ENCODE assay signal across 10 mouse cellular contexts in the genomic region with DNA sequence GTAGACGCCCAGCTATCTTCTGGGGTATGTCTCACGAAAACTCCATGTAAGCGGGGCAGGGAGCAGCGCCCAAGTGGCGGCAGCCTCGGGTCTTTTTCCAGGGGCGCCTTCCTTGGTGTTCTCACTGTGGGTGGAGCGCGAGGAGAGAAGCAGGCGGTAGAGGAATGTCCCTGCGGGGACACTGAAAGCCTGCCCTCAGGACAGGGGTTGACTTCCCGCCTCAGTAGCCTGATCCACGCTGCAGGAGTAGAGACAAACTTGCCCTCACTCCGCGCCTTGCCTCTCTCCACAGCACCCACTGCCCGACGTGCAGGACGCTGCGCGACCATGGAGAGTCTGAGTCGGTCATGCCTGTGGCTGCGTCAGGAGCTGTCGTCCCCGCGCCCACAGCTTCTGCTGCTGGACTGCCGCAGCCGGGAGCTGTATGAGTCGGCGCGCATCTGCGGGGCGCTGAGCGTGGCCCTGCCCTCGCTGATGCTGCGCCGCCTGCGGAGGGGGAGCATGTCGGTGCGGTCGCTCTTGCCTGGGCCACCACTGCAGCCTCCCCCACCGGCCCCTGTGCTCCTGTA. TPM values are rescaled to one million over a fixed set of nuclear protein-coding genes. Genes with fewer than 3 reads are reported as not detected.
DNase-seq lines count a peak whose midpoint lies in the region; ATAC-seq and TF ChIP-seq lines count a peak whose summit lies in the region.
"Had no signal": no experiment of that assay in that cellular context is flagged by ENCODE, and none has a peak within 500 bp of the region (broad histone marks: within the 10 kb centered on the region; RNA-seq: fewer than 3 reads in every experiment).

No protein-coding gene starts in this region.

- H3K27ac ChIP-seq in heart, embryonic 16.5 days (ENCODE audit: low read length): no peak overlapping the region
- no peak overlapping the region for H3K27ac ChIP-seq in cortical plate, adult 2 months (ENCODE audit: insufficient read depth, low read length)
- H3K27ac ChIP-seq in hindbrain, embryonic 16.5 days (ENCODE audit: low read depth, low read length): no peak overlapping the region
- no peak overlapping the region for H3K27ac ChIP-seq in midbrain, embryonic 16.5 days (ENCODE audit: low read length)
- H3K27ac ChIP-seq: macrophage had no signal

- WGBS in heart, embryonic 16.5 days: 10% methylated on average over 40 of the region's 41 CpGs
- WGBS in hindbrain, embryonic 16.5 days: 19% methylated on average over 34 of the region's 41 CpGs
- 16% methylated on average over 26 of the region's 41 CpGs for WGBS in midbrain, embryonic 16.5 days

- no peaks in the 10 kb centered on the region for H3K9me3 ChIP-seq in heart, embryonic 16.5 days (replicated peaks; ENCODE audit: control insufficient read depth, low read length)
- H3K9me3 ChIP-seq in hindbrain, embryonic 16.5 days (ENCODE audit: control insufficient read depth, low read length): no peaks in the 10 kb centered on the region
- no peaks in the 10 kb centered on the region for H3K9me3 ChIP-seq in midbrain, embryonic 16.5 days (replicated peaks; ENCODE audit: control insufficient read depth, low read length, poor library complexity, severe bottlenecking)

- DNase-seq in heart, adult 11 months: no peak
- DNase-seq in cerebellum, postnatal 4 days (ENCODE audit: low spot score in 2 of 2): no peak
- no peak for DNase-seq in spleen, postnatal 10 days (ENCODE audit: low spot score in 2 of 2)
- no peak for DNase-seq in left cerebral cortex, postnatal 14 days (ENCODE audit: low spot score in 2 of 2)

- ATAC-seq in heart, embryonic 16.5 days (replicated peaks; ENCODE audit: extremely low read depth, insufficient read depth, low FRiP score): no peak
- no peak for ATAC-seq in hindbrain, embryonic 16.5 days
- ATAC-seq in midbrain, embryonic 16.5 days: peak; percentile 23; the same call in 1 of the 2 replicates
- ATAC-seq: Patski had no signal

- no peaks in the 10 kb centered on the region for H3K36me3 ChIP-seq in heart, embryonic 16.5 days (ENCODE audit: control insufficient read depth, insufficient read depth)
- no peaks in the 10 kb centered on the region for H3K36me3 ChIP-seq in hindbrain, embryonic 16.5 days (ENCODE audit: control insufficient read depth, insufficient read depth, low read length)
- H3K36me3 ChIP-seq in midbrain, embryonic 16.5 days (ENCODE audit: control insufficient read depth, insufficient read depth, low read length): no peaks in the 10 kb centered on the region

- H3K4me1 ChIP-seq in heart, embryonic 16.5 days (ENCODE audit: control insufficient read depth, insufficient read depth, low read length): no peaks in the 10 kb centered on the region; the same call in 1 of the 2 replicates
- H3K4me1 ChIP-seq in cortical plate, adult 2 months (ENCODE audit: control insufficient read depth, insufficient read depth, low read length): no peaks in the 10 kb centered on the region; the same call in 1 of the 2 replicates
- H3K4me1 ChIP-seq in hindbrain, embryonic 16.5 days (ENCODE audit: control insufficient read depth, insufficient read depth, low read depth, low read length): peaks cover 7% of the 10 kb centered on the region
- H3K4me1 ChIP-seq in midbrain, embryonic 16.5 days (ENCODE audit: control insufficient read depth, insufficient read depth, low read length): peaks cover 5% of the 10 kb centered on the region; the same call in 1 of the 2 replicates

- peaks cover 48% of the 10 kb centered on the region for H3K27me3 ChIP-seq in heart, embryonic 16.5 days (ENCODE audit: control insufficient read depth, insufficient read depth, low read length)
- peaks cover 42% of the 10 kb centered on the region for H3K27me3 ChIP-seq in hindbrain, embryonic 16.5 days (replicated peaks; ENCODE audit: control insufficient read depth, insufficient read depth, low read length)
- peaks cover 34% of the 10 kb centered on the region for H3K27me3 ChIP-seq in midbrain, embryonic 16.5 days (ENCODE audit: control insufficient read depth, insufficient read depth, low read depth, low read length)

- H3K9ac ChIP-seq in heart, embryonic 16.5 days (ENCODE audit: low read length): no peak overlapping the region
- no peak overlapping the region for H3K9ac ChIP-seq in hindbrain, embryonic 16.5 days (ENCODE audit: low read depth, low read length)
- H3K9ac ChIP-seq in midbrain, embryonic 16.5 days (ENCODE audit: low read depth, low read length): no peak overlapping the region

- TF ChIP-seq CTCF in cortical plate, adult 2 months (IDR thresholded peaks at IDR 0.05; ENCODE audit: extremely low read depth, insufficient read depth, low read length): no peak

- peak overlapping the region; percentile 60 for H3K4me2 ChIP-seq in heart, embryonic 16.5 days (ENCODE audit: low read depth, low read length)
- peak overlapping the region; percentile 53 for H3K4me2 ChIP-seq in hindbrain, embryonic 16.5 days (ENCODE audit: low read length)
- H3K4me2 ChIP-seq in midbrain, embryonic 16.5 days (ENCODE audit: low read length): peak overlapping the region; percentile 53; the same call in 1 of the 2 replicates

- peak overlapping the region; percentile 32 for H3K4me3 ChIP-seq in heart, embryonic 16.5 days (ENCODE audit: low read length)
- H3K4me3 ChIP-seq in cortical plate, adult 2 months (ENCODE audit: insufficient read depth, low read length): peak overlapping the region; percentile 1; the same call in 1 of the 2 replicates
- H3K4me3 ChIP-seq in hindbrain, embryonic 16.5 days (ENCODE audit: low read length): peak overlapping the region; percentile 7
- peak overlapping the region; percentile 21 for H3K4me3 ChIP-seq in midbrain, embryonic 16.5 days (ENCODE audit: low read depth, low read length)

- intact Hi-C loops in left cerebral cortex, postnatal 14 days (cut with DNase I): no loop called here

- no peak for TF ChIP-seq POLR2A in cortical plate, adult 2 months (IDR thresholded peaks at IDR 0.05; ENCODE audit: extremely low read depth, insufficient read depth, low read length)

RNA-seq across cellular contexts. Expression of gene Dusp9, which starts 0.8 kb away (rescaled TPM):
- 1.1 and 1.7 TPM in 2 replicates for polyA plus RNA-seq in heart, embryonic 16.5 days (2015; fragmentation: Nextera tagmentation; extraction: Ambion mirVana)
- polyA plus RNA-seq in cortical plate, adult 2 months (2012; rRNA removed): 0.81 and 1.2 TPM in 2 replicates
- polyA plus RNA-seq in hindbrain, embryonic 16.5 days (2015; fragmentation: Nextera tagmentation; extraction: Ambion mirVana): 0.67 and 0.84 TPM in 2 replicates
- polyA plus RNA-seq in midbrain, embryonic 16.5 days (2015; fragmentation: Nextera tagmentation; extraction: Ambion mirVana): 0.21 and 0.22 TPM in 2 replicates
- under 1 TPM; 0.79 to 0.82 TPM for total RNA-seq in left cerebral cortex, postnatal 14 days (2021)

RNA-seq across cellular contexts. Expression of gene Pnck, which starts 19.9 kb away (rescaled TPM):
- polyA plus RNA-seq in heart, embryonic 16.5 days (2015; fragmentation: Nextera tagmentation; extraction: Ambion mirVana): 9.1 and 11.1 TPM in 2 replicates
- 90.2 and 98.5 TPM in 2 replicates for polyA plus RNA-seq in cortical plate, adult 2 months (2012; rRNA removed)
- 176 and 194 TPM in 2 replicates for polyA plus RNA-seq in hindbrain, embryonic 16.5 days (2015; fragmentation: Nextera tagmentation; extraction: Ambion mirVana)
- 197 and 208 TPM in 2 replicates for polyA plus RNA-seq in midbrain, embryonic 16.5 days (2015; fragmentation: Nextera tagmentation; extraction: Ambion mirVana)
- 100 to 1,000 TPM; 145 to 153 TPM for total RNA-seq in left cerebral cortex, postnatal 14 days (2021)

RNA-seq across cellular contexts. Expression of gene Slc6a8, which starts 33.0 kb away (rescaled TPM):
- polyA plus RNA-seq in heart, embryonic 16.5 days (2015; fragmentation: Nextera tagmentation; extraction: Ambion mirVana): 9.2 and 9.9 TPM in 2 replicates
- polyA plus RNA-seq in cortical plate, adult 2 months (2012; rRNA removed): 111 and 134 TPM in 2 replicates
- 6.0 and 7.1 TPM in 2 replicates for polyA plus RNA-seq in hindbrain, embryonic 16.5 days (2015; fragmentation: Nextera tagmentation; extraction: Ambion mirVana)
- polyA plus RNA-seq in midbrain, embryonic 16.5 days (2015; fragmentation: Nextera tagmentation; extraction: Ambion mirVana): 6.6 and 7.3 TPM in 2 replicates
- total RNA-seq in left cerebral cortex, postnatal 14 days (2021): 10 to 100 TPM; 85.8 to 86.1 TPM

Comparison
In these comparisons a context has a peak if more than half of its experiments do, and no peak if none do; other contexts are left out.
1. RNA of gene Slc6a8, which starts 33.0 kb away (polyA plus RNA-seq): 111 to 134 TPM in cortical plate, adult 2 months; 9.2 to 9.9 TPM in heart, embryonic 16.5 days, 6.6 to 7.3 TPM in midbrain, embryonic 16.5 days and 6.0 to 7.1 TPM in hindbrain, embryonic 16.5 days; every median in the first group is over 10 times any median in the second.
2. Peak in every context shown above with its lines, with median percentiles within 50 percentile points of each other: H3K4me2 ChIP-seq and H3K4me3 ChIP-seq.